Mouse (Mus musculus) kidney, adult 18-20 months (tissue): ENCODE results near the gene Olfr963.
"Not testable (repeated sequence)": the region's sequence is repeated elsewhere in the genome, so short reads cannot be mapped to it uniquely, and the experiment has no call there.

Experiments
- DNase-seq: peaks from one replicate; pipeline ENCODE4 v3.0.0; 2021

Gene Olfr963

GRCm38 (mm10) chr9:39666905-39667304 lies at the start of gene Olfr963:
Gene Olfr963 (plus strand): TSS chr9:39667205.
- no peak for DNase-seq

GRCm38 (mm10) chr9:39621073-39621472 lies 45.9 kb upstream of the Olfr963 start, which contains the start of gene Olfr960:
Gene Olfr960 (plus strand): TSS chr9:39621373.
- no peak for DNase-seq

GRCm38 (mm10) chr9:39623783-39624182 lies 43.2 kb upstream of the Olfr963 start:
- no peak for DNase-seq

GRCm38 (mm10) chr9:39624711-39625110 lies 42.3 kb upstream of the Olfr963 start:
- no peak for DNase-seq

- no peak for DNase-seq
These were observed 37.9 kb upstream of the Olfr963 start for GRCm38 (mm10) chr9:39629069-39629468.

GRCm38 (mm10) chr9:39633913-39634594 lies 33.0 kb upstream of the Olfr963 start:
- DNase-seq, result no peak

- DNase-seq, result no peak
These were observed 22.2 kb upstream of the Olfr963 start, which contains the start of gene Olfr961 for GRCm38 (mm10) chr9:39644785-39645184. Gene Olfr961 (plus strand): TSS chr9:39645085.

- no peak for DNase-seq
These were observed 19.6 kb upstream of the Olfr963 start for GRCm38 (mm10) chr9:39647382-39647781.

GRCm38 (mm10) chr9:39654756-39655396 lies 12.1 kb upstream of the Olfr963 start:
- DNase-seq, result no peak

GRCm38 (mm10) chr9:39669723-39670122 lies 2.7 kb downstream of the Olfr963 start:
- no peak for DNase-seq

GRCm38 (mm10) chr9:39674820-39675219 lies 7.8 kb downstream of the Olfr963 start:
- no peak for DNase-seq

- no peak for DNase-seq
These were observed 11.6 kb downstream of the Olfr963 start for GRCm38 (mm10) chr9:39678557-39678956.

GRCm38 (mm10) chr9:39679280-39679679 lies 12.3 kb downstream of the Olfr963 start:
- DNase-seq, result no peak

- DNase-seq, result not testable (repeated sequence)
These were observed 34.1 kb downstream of the Olfr963 start for GRCm38 (mm10) chr9:39701123-39701522.

GRCm38 (mm10) chr9:39707017-39707416 lies 40.0 kb downstream of the Olfr963 start, which contains the start of gene Olfr149:
Gene Olfr149 (minus strand): TSS chr9:39707117.
- no peak for DNase-seq

GRCm38 (mm10) chr9:39708958-39709357 lies 42.0 kb downstream of the Olfr963 start:
- DNase-seq, result no peak

GRCm38 (mm10) chr9:39711053-39711452 lies 44.0 kb downstream of the Olfr963 start, which contains the start of gene Olfr965:
Gene Olfr965 (plus strand): TSS chr9:39711353.
- DNase-seq, result no peak
